Mouse (Mus musculus): ENCODE measurements at regions not wholly inside any gene's neighbourhood (a gene's known extent, or its start where the extent isn't known, plus 50 kb on each side); places are given as distances from the start of the nearest gene placed in this dataset.

GRCm38 (mm10) chr17:88195303-88195702 lies 130.2 kb upstream of the Fbxo11 start:
- no peak for TF ChIP-seq CTCF (IDR thresholded peaks at IDR 0.05; ENCODE audit: insufficient read depth, low read depth, low read length)
- TF ChIP-seq POLR2A (IDR thresholded peaks at IDR 0.05; ENCODE audit: insufficient read depth, low read depth, low read length): no peak

All from olfactory bulb, adult 2 months (tissue).